Mouse (Mus musculus): ENCODE data around the gene Pcolce. TPM values are rescaled to one million over a fixed set of nuclear protein-coding genes. Genes with fewer than 3 reads are reported as not detected.
A peak's percentile ranks its signal among the peaks of the same experiment; 100 is the strongest.

Gene Pcolce
- polyA plus RNA-seq, 1 experiment from 2014 or later = 95.5 TPM

DNA sequence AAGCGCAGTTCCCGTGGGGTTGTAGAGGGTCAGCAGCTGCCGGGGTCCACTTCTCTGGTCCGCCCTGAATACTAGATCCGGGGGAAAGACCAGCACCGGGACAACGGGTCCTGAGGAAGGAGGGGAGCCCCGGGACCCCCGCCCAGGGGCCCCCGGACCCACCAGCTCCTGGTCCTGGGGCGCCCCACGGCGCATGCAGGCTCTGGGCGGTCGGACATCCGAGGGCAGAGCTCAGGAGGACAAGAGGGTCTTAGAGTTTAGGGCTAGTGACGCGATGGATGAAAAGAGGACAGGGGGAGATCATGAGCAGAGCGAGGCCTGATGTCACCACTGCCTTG lies 13.3 kb downstream of the Pcolce start:
- Histone ChIP-seq H3K9me3 (no peaks in the 10 kb centered on the region), H3K27me3 (ENCODE audit: insufficient read depth, poor library complexity, severe bottlenecking) (no peaks in the 10 kb centered on the region), H3K4me1 (replicated peaks) (peaks cover 50% of the 10 kb centered on the region), H3K4me3 (peak overlapping the region; percentile 81), H3K36me3 (peaks cover 18% of the 10 kb centered on the region), H3K27ac (peak overlapping the region; percentile 96)
- no peak for DNase-seq (ENCODE audit: low spot score)
- WGBS = 3% methylated on average over 19 of the region's 19 CpGs

DNA sequence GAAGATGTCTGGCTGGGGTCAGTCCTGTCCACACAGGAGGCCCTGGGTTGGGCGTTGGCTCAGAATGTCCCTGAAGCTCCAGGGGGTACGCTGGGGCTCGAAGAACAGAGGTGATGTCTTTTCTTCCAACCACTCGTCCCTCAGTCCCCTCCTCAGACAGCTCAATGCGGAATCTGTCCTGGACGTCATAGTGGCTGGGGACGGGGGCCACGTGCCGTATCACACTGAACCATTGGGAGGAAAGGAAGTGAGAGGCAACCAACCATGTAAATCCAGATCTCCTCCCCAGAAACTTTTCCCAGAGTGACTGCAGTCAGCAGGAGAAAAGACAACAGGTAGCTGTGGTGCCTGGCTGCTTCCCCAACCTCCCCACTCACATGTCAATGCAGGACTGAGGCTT lies 14.0 kb downstream of the Pcolce start:
- 69% methylated on average over 9 of the region's 9 CpGs for WGBS
- Histone ChIP-seq H3K27me3 (ENCODE audit: insufficient read depth, poor library complexity, severe bottlenecking) (no peaks in the 10 kb centered on the region), H3K27ac (peak overlapping the region; percentile 96), H3K4me1 (replicated peaks) (peaks cover 50% of the 10 kb centered on the region), H3K9me3 (no peaks in the 10 kb centered on the region), H3K36me3 (peaks cover 15% of the 10 kb centered on the region), H3K4me3 (peak overlapping the region; percentile 81)
- no peak for DNase-seq (ENCODE audit: low spot score)

DNA sequence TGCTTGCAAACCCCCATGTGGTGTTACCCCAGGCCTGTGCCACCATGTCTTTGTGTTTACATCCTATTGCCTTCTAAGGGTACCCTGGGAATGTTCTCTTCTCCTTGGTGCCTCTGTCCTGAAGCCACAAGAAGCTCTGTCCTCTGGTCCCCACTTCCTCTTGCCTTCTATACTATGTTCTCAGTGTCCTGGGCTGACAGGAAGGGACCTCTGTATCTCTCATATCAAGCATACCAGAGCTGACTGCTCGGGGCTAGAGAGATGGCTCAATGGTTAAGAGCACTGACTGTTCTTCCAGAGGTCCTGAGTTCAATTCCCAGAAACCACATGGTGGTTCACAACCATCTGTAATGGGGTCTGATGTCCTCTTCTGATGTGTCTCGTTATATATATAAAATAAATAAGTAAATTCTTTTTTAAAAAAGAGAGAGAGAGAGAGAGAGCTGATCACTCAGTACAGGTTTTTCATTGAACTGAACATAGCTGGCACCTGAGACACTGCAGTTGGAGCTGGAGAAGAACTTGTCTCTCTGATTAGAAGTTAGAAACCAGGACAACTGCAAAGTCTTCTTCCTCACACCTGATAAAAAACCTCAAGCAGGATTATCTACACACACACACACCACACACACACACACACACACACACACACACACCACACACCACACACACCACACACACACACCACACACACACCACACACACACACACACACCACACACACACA lies 15.3 kb downstream of the Pcolce start:
- no peak overlapping the region for H3K4me3 ChIP-seq
- WGBS = 85% methylated on average over 2 of the region's 2 CpGs
- no peaks in the 10 kb centered on the region for H3K27me3 ChIP-seq (ENCODE audit: insufficient read depth, poor library complexity, severe bottlenecking)
- no peaks in the 10 kb centered on the region for H3K9me3 ChIP-seq
- no peak overlapping the region for H3K27ac ChIP-seq
- peaks cover 15% of the 10 kb centered on the region for H3K36me3 ChIP-seq
- H3K4me1 ChIP-seq (replicated peaks) = peaks cover 49% of the 10 kb centered on the region
- no peak for DNase-seq (ENCODE audit: low spot score)

DNA sequence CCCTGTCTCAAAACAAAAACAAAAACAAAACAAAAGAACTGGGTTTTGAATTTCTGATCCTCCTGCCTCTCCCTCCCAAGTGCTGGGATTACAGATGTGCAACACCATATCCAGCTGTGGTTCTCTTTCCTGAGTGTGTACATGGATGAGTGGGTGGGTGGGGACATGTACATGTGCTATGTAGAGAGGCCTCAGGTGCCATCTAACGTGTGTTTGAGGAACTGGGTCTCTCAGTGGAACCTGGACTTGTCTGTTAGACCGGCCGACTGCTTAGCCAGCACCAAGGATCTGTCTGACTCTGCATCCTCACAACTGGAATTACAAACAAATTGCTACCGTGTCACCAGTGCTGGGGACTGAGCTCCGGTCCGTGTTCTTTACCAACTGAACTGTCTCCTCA lies 16.0 kb downstream of the Pcolce start:
- H3K36me3 ChIP-seq = peaks cover 15% of the 10 kb centered on the region
- H3K9me3 ChIP-seq = no peaks in the 10 kb centered on the region
- no peak for DNase-seq (ENCODE audit: low spot score)
- H3K27me3 ChIP-seq (ENCODE audit: insufficient read depth, poor library complexity, severe bottlenecking) = no peaks in the 10 kb centered on the region
- WGBS = 93% methylated on average over 6 of the region's 6 CpGs
- H3K4me1 ChIP-seq (replicated peaks) = peaks cover 43% of the 10 kb centered on the region
- no peak overlapping the region for H3K27ac ChIP-seq
- H3K4me3 ChIP-seq = no peak overlapping the region

DNA sequence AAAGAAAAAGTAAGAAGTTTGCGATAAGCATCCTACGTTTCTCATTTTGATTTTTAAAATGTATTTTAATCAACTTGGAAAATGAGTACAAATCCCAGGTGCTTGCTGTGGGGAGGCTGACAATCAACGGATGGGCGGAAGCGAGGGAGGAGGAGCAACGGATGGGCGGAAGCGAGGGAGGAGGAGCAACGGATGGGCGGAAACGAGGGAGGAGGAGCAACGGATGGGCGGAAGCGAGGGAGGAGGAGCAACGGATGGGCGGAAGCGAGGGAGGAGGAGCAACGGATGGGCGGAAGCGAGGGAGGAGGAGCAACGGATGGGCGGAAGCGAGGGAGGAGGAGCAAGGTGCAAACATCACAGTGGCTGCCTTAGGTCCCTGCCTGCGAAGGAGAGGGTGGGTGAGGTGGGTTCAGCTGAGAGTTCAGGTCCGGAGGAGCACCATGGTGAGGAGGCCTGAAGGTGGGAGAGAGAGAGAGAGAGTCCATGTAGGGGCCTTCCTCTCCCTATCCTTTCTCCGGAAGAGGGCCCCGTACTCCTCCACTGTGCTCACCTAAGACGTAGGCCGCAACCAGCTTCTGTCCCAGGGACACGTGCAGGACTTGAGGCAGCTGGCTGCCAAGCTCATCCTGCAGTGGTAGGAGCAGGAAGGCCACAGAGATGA lies 16.9 kb downstream of the Pcolce start:
- no peaks in the 10 kb centered on the region for H3K27me3 ChIP-seq (ENCODE audit: insufficient read depth, poor library complexity, severe bottlenecking)
- 30% methylated on average over 30 of the region's 30 CpGs for WGBS
- H3K4me3 ChIP-seq = peak overlapping the region; percentile 38
- H3K27ac ChIP-seq = peak overlapping the region; percentile 77
- DNase-seq (ENCODE audit: low spot score) = no peak
- H3K9me3 ChIP-seq = no peaks in the 10 kb centered on the region
- peaks cover 15% of the 10 kb centered on the region for H3K36me3 ChIP-seq
- H3K4me1 ChIP-seq (replicated peaks) = peaks cover 34% of the 10 kb centered on the region

DNA sequence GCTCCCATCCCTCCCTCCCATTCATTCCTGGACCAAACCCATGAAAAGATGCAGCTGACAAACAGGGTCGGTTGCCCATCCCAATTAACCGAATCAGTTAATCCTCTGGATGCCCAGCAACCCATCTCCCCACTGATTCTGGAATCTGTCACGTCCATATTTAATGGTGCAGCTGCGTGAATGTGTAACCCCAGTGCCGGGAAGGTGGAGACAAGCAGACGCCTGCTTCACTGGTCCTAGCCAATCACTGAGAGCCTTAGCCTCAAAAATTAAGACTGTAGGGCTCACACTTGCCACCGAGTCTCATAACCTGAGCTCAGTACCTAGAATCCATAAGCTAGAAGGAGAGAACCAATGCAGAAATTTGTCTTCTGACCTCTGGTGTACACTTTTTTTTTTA lies 17.7 kb downstream of the Pcolce start:
- WGBS = 77% methylated on average over 7 of the region's 7 CpGs
- Histone ChIP-seq H3K9me3 (no peaks in the 10 kb centered on the region), H3K27me3 (ENCODE audit: insufficient read depth, poor library complexity, severe bottlenecking) (no peaks in the 10 kb centered on the region)

DNA sequence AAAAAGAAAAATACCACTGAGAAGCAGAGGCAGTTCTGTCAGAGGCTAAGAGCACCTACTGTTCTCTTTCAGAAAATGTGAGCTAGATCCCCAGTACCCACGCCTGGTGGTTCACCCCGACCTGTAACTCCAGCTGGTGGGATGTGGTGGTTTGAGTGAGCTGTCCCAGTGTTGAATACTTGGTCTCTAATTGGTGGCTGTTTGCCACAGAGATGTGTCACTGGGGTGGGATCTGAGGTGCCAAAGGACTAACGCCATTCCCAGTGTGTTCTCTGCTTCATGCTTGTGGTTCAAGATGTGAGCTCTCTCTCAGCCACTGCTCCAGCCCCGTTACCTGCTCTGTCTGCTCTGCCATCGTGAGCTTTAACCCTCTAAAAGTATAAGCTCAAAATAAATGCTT lies 23.1 kb downstream of the Pcolce start:
- WGBS = 80% methylated on average over 5 of the region's 5 CpGs
- no peaks in the 10 kb centered on the region for H3K36me3 ChIP-seq
- no peak overlapping the region for H3K4me3 ChIP-seq
- DNase-seq (ENCODE audit: low spot score) = no peak
- H3K27ac ChIP-seq = no peak overlapping the region
- H3K9me3 ChIP-seq = peaks cover 7% of the 10 kb centered on the region; the same call in 1 of the 2 replicates
- H3K4me1 ChIP-seq (replicated peaks) = 0 out of 2 replicates have a peak, but pooled peaks cover 3% of the 10 kb centered on the region
- no peaks in the 10 kb centered on the region for H3K27me3 ChIP-seq (ENCODE audit: insufficient read depth, poor library complexity, severe bottlenecking)

More for the DNA sequence above, 17.7 kb downstream of the Pcolce start:
- Histone ChIP-seq H3K36me3 (peaks cover 15% of the 10 kb centered on the region), H3K4me3 (no peak overlapping the region), H3K27ac (no peak overlapping the region), H3K4me1 (replicated peaks) (peaks cover 29% of the 10 kb centered on the region)
- DNase-seq (ENCODE audit: low spot score) = no peak

DNA sequence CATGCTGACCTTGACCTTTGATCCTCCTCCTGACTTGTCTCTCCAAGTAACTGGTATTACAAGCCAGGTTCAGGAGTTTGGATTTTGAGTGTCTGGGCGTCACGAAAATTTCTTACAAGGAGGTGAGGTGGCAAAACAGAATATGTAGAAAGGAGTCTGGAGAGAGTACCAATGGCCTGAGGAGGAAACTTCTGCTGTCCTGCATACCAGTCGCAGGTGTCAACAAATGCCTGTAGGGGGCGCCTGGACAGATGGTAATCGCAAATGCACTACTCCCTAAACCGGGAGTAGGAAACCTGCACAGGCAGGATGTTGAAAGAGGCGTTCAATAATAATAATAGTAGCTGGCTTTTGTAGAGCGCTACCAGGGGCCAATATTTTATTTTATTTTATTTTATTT lies 28.6 kb downstream of the Pcolce start:
- no peak overlapping the region for H3K4me3 ChIP-seq
- peaks cover 22% of the 10 kb centered on the region for H3K4me1 ChIP-seq (replicated peaks)
- 33% methylated on average over 8 of the region's 8 CpGs for WGBS
- no peak overlapping the region for H3K27ac ChIP-seq
- DNase-seq (ENCODE audit: low spot score) = peak; percentile 60
- peaks cover 35% of the 10 kb centered on the region for H3K27me3 ChIP-seq (ENCODE audit: insufficient read depth, poor library complexity, severe bottlenecking)
- H3K9me3 ChIP-seq = peaks cover 7% of the 10 kb centered on the region; the same call in 1 of the 2 replicates
- H3K36me3 ChIP-seq = no peaks in the 10 kb centered on the region

DNA sequence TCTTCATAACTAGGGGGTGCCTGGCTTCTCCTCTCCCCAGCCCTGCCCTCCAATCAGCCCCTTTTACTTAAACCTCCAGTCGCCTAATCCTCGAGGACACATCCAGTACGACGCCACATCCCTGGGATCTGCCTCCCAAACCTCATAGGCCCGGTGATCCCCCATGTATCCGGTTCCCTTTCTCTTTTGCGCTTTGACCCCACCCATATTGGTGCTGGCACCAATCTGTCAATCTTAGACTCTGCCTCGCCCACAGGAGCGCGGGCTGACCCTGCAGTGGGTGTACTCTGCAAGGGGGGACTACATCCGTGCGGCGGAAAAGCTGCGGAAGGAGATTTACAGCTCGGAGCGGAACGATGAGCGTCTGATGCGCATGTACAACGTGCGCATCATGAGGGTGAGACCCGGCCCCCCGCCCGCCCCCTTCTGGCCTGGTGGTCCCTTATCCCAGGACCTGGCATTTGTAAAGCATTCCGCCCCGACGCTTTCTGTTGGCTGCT lies 29.9 kb downstream of the Pcolce start:
- DNase-seq (ENCODE audit: low spot score) = peak; percentile 68
- WGBS = 13% methylated on average over 27 of the region's 27 CpGs
- H3K4me3 ChIP-seq = peak overlapping the region; percentile 49
- H3K9me3 ChIP-seq = peaks cover 7% of the 10 kb centered on the region; the same call in 1 of the 2 replicates
- peaks cover 22% of the 10 kb centered on the region for H3K4me1 ChIP-seq (replicated peaks)
- H3K36me3 ChIP-seq = no peaks in the 10 kb centered on the region
- peaks cover 35% of the 10 kb centered on the region for H3K27me3 ChIP-seq (ENCODE audit: insufficient read depth, poor library complexity, severe bottlenecking)
- H3K27ac ChIP-seq = peak overlapping the region; percentile 60

DNA sequence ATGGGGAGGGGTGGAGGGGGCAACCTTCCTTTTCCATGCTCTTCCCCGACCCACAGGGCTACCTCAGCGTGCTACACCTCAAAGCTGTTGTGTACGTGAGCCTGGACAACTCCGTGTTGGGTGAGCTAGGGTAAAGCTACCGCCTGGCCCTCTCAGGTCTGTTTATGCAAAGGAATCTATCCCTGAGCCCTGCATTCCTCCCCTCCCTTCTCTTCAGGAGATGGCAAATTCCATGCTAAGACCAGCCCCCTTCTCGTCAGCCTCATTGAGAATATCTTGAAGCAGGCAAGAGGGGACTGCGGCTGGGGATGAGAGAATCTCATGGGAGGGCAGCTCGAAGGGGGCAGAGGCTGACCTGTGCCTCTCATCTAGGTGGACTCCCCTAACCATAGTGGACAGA lies 30.9 kb downstream of the Pcolce start:
- H3K4me1 ChIP-seq (replicated peaks) = peaks cover 22% of the 10 kb centered on the region
- no peak for DNase-seq (ENCODE audit: low spot score)
- H3K9me3 ChIP-seq = peaks cover 6% of the 10 kb centered on the region; the same call in 1 of the 2 replicates
- H3K36me3 ChIP-seq = no peaks in the 10 kb centered on the region
- H3K27ac ChIP-seq = peak overlapping the region; percentile 29; the same call in 1 of the 2 replicates
- H3K4me3 ChIP-seq = 0 out of 2 replicates have a peak overlapping the region, but pooled peaks have one; percentile 49
- WGBS = 30% methylated on average over 8 of the region's 8 CpGs
- peaks cover 35% of the 10 kb centered on the region for H3K27me3 ChIP-seq (ENCODE audit: insufficient read depth, poor library complexity, severe bottlenecking)

DNA sequence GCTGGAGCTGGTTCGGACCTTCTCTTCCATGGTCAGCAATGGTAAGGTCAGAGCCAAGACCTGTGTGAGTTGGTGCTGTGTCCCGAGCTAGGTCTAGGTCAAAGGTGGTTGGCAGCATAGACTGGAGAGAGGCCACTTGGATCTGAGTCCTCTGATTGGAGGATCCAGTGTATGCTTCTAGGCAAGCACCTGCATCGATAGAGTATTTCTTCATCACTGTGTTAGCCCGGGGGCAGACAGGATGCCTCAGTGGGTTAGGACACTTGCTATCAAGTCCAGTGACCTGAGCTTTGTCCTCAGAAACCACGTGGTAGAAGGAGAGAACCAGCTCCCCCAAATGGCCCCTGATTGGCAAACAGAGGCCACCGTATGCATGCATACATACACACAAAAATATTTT lies 33.3 kb downstream of the Pcolce start:
- Histone ChIP-seq H3K27ac (no peak overlapping the region), H3K36me3 (no peaks in the 10 kb centered on the region), H3K9me3 (no peaks in the 10 kb centered on the region), H3K4me1 (replicated peaks) (peaks cover 19% of the 10 kb centered on the region), H3K27me3 (ENCODE audit: insufficient read depth, poor library complexity, severe bottlenecking) (peaks cover 41% of the 10 kb centered on the region), H3K4me3 (no peak overlapping the region)
- WGBS = 85% methylated on average over 6 of the region's 6 CpGs
- no peak for DNase-seq (ENCODE audit: low spot score)

DNA sequence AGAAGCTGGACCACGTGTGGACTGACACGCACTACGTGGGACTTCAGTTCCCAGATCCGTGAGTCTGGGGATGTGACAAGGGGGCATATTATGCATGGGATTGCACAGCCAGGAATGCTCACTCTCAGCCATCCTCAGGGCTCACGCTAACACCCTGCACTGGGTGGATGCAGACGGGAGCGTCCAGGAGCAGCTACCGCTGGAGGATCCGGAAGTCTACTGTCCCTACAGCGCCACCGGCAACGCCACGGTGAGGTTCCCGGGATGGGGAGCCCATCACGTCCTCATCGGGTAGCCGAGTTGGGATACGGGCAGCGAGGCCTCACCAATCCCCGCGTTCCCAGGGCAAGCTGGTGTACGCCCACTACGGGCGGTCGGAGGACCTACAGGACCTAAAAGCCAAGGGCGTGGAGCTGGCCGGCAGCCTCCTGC lies 39.1 kb downstream of the Pcolce start:
- H3K4me1 ChIP-seq (replicated peaks) = peaks cover 19% of the 10 kb centered on the region
- peak overlapping the region; percentile 43 for H3K4me3 ChIP-seq
- H3K27ac ChIP-seq = peak overlapping the region; percentile 60; the same call in 1 of the 2 replicates
- H3K36me3 ChIP-seq = no peaks in the 10 kb centered on the region
- WGBS = 7% methylated on average over 27 of the region's 27 CpGs
- H3K9me3 ChIP-seq = no peaks in the 10 kb centered on the region
- DNase-seq (ENCODE audit: low spot score) = peak; percentile 64
- peaks cover 23% of the 10 kb centered on the region for H3K27me3 ChIP-seq (ENCODE audit: insufficient read depth, poor library complexity, severe bottlenecking)

All from hindbrain, embryonic 10.5 days (tissue).